Mouse (Mus musculus) myocyte (in vitro differentiated cells): ENCODE measurements around the gene Mybpc3. TPM values are rescaled to one million over a fixed set of nuclear protein-coding genes. Genes with fewer than 3 reads are reported as not detected.

Experiments used
- polyA plus RNA-seq: library from polyadenylated mRNA; unstranded; fragments of >200 nt; fragmentation: generic; extraction: Trizol; gene quantifications from one replicate; pipeline ENCODE4 v1.2.1, GENCODE M21; 2012; ENCODE audit warnings: missing spikeins

Mybpc3 gene
- polyA plus RNA-seq, 1 experiment = 0.05 TPM

Other genes with a start within 250 kb of the Mybpc3 start
- gene C1qtnf4, start 232.3 kb upstream of the Mybpc3 start, polyA plus RNA-seq = 0.04 TPM
- gene Kbtbd4, start 213.4 kb upstream of the Mybpc3 start, polyA plus RNA-seq = 11.9 TPM
- 268 TPM for gene Ndufs3, start 213.3 kb upstream of the Mybpc3 start, polyA plus RNA-seq
- gene Celf1, start 177.8 kb upstream of the Mybpc3 start, polyA plus RNA-seq = 27.1 TPM
- 199 TPM for gene Rapsn, start 82.5 kb upstream of the Mybpc3 start, polyA plus RNA-seq
- 688 TPM for gene Psmc3, start 64.1 kb upstream of the Mybpc3 start, polyA plus RNA-seq
- gene Slc39a13, start 47.7 kb upstream of the Mybpc3 start, polyA plus RNA-seq = 41.1 TPM
- 0.04 TPM for gene Spi1, start 35.8 kb upstream of the Mybpc3 start, polyA plus RNA-seq
- gene Madd, start 65.7 kb downstream of the Mybpc3 start, polyA plus RNA-seq = 10.2 TPM
- gene Nr1h3, start 84.7 kb downstream of the Mybpc3 start, polyA plus RNA-seq = 0.53 TPM
- 16.9 TPM for gene Acp2, start 84.7 kb downstream of the Mybpc3 start, polyA plus RNA-seq
- 2.0 TPM for gene Ddb2, start 118.8 kb downstream of the Mybpc3 start, polyA plus RNA-seq
- gene Pacsin3, start 137.8 kb downstream of the Mybpc3 start, polyA plus RNA-seq = 141 TPM
- gene Arfgap2, start 146.8 kb downstream of the Mybpc3 start, polyA plus RNA-seq = 60.4 TPM